Mouse (Mus musculus) ovary, adult 18-20 months (tissue): ENCODE measurements around the gene BC049715.
"Not testable (repeated sequence)": the region's sequence is repeated elsewhere in the genome, so short reads cannot be mapped to it uniquely, and the experiment has no call there.

Experiments used
- DNase-seq: peaks from one replicate; pipeline ENCODE4 v3.0.0; 2022; ENCODE audit warnings: low spot score, mixed read lengths

Gene BC049715

GRCm38 (mm10) chr6:136852348-136852747, 24.9 kb downstream of the BC049715 start:
- DNase-seq: no peak

DNA sequence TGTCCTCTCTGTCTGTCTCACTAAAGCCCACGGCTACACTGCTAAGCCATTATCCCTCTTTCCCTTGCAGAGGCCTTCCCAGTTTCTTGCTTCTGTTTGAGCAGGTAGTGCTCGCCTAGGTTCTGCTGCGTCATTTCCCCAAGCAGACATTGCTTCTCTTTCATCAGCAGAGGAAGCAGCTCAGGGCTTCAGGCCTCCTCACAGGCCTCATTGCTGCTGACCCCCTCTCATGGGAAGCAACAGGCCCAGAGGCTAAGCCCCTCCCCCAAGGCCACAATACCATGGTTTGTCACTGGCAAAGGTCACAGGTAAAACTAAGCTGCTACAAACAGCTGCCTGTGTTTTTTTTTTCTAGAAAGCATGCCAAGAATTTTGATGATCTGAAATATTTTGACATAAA, 25.3 kb downstream of the BC049715 start:
- DNase-seq: no peak

- no peak for DNase-seq
These were observed 26.9 kb downstream of the BC049715 start for GRCm38 (mm10) chr6:136854361-136854781.

GRCm38 (mm10) chr6:136855183-136855582, 27.8 kb downstream of the BC049715 start:
- no peak for DNase-seq

GRCm38 (mm10) chr6:136856071-136856636, 28.7 kb downstream of the BC049715 start:
- no peak for DNase-seq

- peak; percentile 49 for DNase-seq
These were observed 29.9 kb downstream of the BC049715 start, which contains the start of gene Art4 for GRCm38 (mm10) chr6:136857186-136857872. Gene Art4 (minus strand): TSS chr6:136857733.

DNA sequence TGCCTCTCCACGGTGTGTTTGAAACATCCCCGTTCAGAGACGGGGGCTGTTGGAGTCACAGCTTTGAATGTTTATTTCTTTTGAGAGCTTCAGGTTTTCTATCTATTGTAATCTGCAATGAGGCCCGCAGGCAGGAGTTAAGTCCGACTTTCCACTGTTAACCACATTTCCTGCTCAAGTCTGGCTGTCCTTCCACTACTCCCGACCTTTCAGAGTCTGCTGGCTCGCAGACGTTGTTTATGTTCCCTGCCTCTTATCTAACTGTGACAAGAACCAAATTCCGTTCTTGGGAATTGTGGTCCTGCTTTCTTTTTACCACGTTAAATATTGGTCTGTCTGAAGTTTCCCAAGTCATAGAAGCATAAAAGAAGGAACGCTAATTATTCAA, 30.4 kb downstream of the BC049715 start:
- peak; percentile 62 for DNase-seq

GRCm38 (mm10) chr6:136858420-136858819, 31.0 kb downstream of the BC049715 start:
- no peak for DNase-seq

DNA sequence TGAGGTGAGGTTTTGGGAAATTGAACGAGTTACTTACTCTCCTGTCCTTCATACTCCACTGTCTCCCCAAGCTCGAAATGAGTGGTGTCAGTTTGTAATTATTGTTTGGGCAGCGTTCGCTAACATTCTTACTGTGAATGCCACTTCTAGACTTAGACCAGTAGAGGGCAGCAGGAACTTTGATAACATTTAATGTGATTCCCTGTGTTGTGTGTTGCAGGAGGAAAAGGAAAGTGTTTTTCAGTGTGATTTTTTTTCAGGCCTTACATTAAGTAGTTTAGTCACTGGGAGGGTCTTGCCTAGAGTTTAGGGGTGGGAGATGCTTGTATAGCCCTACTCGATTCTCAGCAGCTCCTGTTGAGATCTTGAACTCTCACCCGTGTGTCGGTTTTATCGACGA, 33.6 kb downstream of the BC049715 start:
- DNase-seq: no peak

- no peak for DNase-seq
These were observed 37.9 kb downstream of the BC049715 start for GRCm38 (mm10) chr6:136865360-136865759.

- DNase-seq: no peak
These were observed 38.7 kb downstream of the BC049715 start for GRCm38 (mm10) chr6:136866150-136866549.

- no peak for DNase-seq
These were observed 41.5 kb downstream of the BC049715 start for GRCm38 (mm10) chr6:136868921-136869320.

DNA sequence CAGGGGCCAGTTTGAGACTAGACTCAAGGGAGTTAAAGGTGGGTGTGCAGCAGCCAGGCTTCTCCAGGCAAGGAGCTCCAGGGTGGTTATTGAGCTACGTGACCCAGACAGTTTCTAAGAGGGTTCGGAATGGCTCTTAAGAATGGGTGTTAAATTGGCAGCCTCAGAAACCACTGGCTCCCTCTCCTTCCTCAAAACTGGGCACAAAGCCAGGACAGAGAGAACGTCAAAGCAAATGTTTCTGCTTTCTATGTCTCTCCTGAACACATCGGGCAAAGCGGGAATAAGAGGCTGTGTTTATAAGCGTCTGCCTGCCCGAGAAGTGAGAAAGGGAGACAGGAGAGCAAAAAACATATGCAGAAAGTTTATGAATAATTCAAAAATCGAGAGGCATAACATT, 47.2 kb downstream of the BC049715 start:
- DNase-seq: no peak

DNA sequence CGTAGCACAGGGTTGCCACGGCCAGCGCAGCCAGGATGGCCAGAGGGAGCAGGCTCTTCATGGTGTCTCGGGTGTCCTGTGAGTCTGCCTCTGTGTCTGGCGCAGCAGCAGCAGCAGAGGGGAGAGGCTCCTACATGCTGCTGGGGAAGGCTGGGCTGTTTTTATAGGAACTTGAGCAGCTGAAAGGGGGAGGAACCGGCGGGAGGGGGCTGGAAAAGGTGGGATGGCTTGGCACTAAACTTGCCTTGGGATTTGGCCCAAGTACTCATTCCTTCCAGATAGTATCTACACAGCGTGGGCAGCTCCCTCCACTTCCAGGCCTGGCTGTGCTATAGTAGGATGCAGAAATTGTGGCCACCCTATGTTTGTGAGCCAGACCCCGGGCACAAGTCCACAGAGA, 48.2 kb downstream of the BC049715 start, which contains the start of gene Mgp:
TSS of gene Mgp (minus strand) at position 154 of the 400 bp plus-strand sequence.
- DNase-seq: peak; percentile 52

- no peak for DNase-seq
These were observed 54.3 kb downstream of the BC049715 start for GRCm38 (mm10) chr6:136881678-136882077.

DNA sequence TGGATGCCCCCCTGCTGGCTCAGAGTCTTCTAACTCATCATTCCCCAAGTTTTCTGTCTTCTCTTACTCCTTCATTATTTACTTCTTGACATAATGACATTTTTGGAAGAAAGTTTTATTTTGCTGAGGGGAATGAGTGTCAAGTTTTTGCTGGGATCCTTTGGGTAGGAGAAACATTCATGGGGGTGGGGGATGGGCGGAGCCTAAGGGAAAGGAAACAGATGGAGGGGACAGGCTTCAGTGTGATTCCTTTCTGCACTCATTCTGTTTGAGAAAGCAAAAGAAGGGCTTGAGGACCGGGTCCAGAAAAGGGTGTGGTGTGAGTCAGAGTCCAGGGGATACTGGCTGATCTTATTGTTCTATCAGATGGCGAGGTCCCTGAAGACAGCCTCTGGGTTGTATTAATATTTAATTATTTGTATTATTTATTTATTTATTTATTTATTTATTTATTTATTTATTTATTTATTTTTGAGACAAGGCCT, 56.0 kb downstream of the BC049715 start:
- DNase-seq: no peak

GRCm38 (mm10) chr6:136883961-136884360, 56.5 kb downstream of the BC049715 start:
- DNase-seq: no peak

- DNase-seq: not testable (repeated sequence)
These were observed 57.3 kb downstream of the BC049715 start for GRCm38 (mm10) chr6:136884766-136885165.

- peak; percentile 51 for DNase-seq
These were observed 60.4 kb downstream of the BC049715 start for GRCm38 (mm10) chr6:136887854-136888253.

GRCm38 (mm10) chr6:136889067-136889466, 61.6 kb downstream of the BC049715 start:
- no peak for DNase-seq

DNA sequence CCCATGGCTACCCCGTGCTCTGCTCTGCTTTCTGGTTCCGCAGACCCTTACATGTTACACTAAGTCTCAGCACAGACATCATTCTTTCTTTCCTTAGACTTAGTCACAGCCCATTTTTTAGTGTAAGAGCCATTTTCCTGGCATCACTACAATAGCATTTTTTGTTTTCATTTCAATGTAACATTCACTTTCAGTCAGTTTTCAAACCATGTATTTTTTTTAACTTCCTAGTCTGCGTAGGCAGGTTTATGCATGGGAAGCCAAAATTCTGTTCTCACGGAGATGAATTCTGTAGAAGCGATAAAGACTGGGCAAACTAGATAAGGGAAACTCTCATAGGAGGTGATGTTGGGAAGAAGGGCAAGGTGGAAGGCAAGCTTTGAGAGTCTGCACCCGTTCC, 62.1 kb downstream of the BC049715 start:
- no peak for DNase-seq
